Mouse (Mus musculus): ENCODE results near the gene Slc39a11.

Slc39a11 gene

DNA sequence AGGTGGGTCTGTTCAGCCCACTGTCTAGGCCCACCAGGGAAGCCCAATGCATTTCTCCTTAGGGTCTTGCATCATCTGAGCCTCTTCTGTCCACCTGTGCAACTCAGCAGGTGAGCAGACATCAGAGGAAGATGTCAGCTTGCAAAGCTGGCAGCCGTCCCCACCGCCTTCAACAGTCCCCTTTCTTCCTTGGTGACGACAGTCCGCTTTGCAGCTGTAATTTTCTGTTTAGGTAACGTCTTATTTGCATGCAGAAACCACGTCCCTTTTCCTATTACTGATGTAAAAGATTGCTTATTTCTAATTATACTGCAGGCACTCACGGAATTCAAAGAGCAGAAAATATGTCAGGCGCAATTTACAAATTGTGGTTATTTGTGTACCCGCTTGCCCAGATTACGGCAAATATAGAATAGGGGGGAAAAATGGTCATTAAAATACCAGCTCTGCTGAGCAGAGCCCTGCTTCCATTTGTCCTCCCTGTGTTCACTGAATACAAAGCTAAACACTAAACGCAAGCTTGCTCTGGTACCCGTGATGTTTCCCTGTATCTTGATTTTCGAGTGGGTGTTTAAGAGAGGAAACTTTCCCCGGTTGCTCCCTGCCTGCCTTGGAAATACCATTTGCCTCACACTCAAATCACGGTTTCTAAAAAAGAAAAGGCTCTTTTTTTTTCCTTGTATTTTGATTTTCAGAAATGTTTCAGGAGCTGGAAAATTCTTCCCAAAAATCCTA is 230.8 kb downstream of the Slc39a11 start:
- DNase-seq (ENCODE audit: low read depth in 1 of 2, low spot score in 2 of 2): no peak

DNA sequence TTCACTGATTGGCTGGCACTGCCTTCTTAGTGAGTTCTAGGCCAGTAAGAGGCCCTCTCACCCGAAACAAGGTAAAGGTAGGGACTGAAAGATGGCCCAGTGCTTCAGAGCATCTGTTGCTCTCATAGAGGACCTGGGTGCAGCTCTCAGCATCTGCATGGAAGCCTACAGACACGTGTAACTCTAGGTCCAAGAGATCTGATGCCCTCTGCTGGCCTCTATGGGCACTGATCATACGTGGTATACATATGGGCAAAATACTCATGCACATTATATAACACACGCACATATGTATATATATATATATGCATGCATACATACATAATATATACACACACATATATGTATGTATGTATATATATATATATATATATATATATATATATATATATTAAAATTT is 231.9 kb downstream of the Slc39a11 start:
- no peak for DNase-seq (ENCODE audit: low read depth in 1 of 2, low spot score in 2 of 2)

DNA sequence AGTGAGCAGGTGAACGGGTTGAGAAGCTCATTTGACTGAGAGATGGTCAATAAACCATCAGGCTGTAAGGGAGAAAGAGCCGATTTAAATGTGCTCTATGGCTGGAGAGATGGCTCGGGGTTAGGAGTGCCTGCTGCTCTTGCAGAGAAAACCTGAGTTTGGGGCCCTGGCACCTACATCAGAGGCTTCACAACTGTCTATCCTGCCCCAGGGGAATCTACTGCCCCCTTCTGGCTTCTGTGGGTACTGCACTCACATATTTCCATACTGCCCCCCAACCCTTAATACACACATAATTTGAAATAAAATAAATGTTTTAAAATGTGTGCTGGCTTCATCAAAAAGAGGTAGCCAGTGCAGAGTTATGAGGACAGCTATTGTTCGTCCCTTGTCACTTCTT is 237.3 kb downstream of the Slc39a11 start:
- DNase-seq (ENCODE audit: low read depth in 1 of 2, low spot score in 2 of 2): no peak

DNA sequence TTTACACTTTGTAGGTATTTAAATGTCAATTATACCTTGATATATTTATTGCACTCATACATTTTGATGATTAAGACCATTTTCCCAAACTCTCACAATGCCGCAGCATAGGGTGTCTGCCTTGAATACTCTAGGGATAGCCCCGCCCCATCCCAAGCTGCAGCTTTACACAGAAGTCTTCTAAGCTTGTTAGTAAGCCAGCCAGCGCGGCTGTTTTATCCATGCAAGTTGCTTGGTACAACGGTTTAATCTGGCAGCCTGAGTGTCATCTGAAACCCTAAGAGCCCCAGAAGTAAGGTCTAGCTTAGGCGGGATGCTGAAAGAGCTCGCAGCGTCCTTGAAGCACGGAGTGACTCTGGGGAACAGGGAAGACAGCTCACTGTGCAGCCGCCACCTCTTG is 238.1 kb downstream of the Slc39a11 start:
- no peak for DNase-seq (ENCODE audit: low read depth in 1 of 2, low spot score in 2 of 2)

DNA sequence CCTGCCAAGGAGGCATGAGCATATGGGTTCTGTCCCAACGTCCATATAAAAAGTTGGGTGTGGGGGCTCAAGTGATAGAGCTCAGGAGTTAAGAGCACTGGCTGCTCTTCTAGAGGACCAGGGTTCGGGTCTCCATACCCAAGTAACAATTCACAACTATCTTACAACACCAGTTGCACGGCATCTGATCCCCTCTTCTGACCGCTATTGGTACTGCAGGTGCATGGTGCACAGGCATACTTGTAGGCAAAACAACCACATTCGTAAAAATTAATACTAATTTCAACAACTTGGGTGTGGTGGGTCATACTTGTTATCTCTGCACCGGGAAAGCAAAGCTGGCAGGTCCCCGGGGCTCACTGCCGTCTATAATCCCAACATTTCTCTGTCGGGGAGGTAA is 240.8 kb downstream of the Slc39a11 start:
- no peak for DNase-seq (ENCODE audit: low read depth in 1 of 2, low spot score in 2 of 2)

DNA sequence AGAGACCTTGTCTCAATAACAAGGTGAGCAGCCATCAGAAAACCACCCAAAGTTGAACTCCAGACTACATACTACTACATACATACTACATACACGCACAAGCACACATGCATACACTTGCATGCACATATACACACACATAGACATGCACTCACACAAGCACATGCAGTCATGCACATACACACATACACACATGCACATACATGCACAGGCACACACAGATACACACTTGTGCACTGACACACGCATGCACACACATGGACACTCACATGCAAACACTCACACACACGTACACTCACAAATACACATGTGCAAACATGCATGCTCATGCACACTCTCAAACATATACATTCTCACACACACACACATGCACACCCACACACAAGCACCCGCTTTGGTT is 242.4 kb downstream of the Slc39a11 start:
- DNase-seq (ENCODE audit: low read depth in 1 of 2, low spot score in 2 of 2): no peak

DNA sequence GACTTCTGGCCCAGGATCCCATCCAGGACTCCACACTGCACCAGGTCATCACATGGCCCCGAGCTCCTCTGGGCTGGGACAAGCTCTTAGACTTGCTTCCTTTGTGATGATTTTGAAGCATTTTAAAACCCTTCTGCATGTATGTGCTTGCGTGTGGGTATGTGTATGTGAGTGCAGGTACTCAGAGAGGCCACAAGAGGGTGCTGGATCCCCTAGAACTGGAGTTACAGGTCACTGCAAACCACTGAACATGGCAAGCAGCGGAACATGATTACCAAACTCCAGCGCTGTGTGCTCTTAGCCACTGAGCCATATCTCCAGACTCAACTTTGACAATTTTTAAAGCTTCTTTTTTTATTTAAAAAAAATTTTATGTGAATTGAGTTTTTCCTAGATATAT is 249.0 kb downstream of the Slc39a11 start:
- DNase-seq (ENCODE audit: low read depth in 1 of 2, low spot score in 2 of 2): no peak

DNA sequence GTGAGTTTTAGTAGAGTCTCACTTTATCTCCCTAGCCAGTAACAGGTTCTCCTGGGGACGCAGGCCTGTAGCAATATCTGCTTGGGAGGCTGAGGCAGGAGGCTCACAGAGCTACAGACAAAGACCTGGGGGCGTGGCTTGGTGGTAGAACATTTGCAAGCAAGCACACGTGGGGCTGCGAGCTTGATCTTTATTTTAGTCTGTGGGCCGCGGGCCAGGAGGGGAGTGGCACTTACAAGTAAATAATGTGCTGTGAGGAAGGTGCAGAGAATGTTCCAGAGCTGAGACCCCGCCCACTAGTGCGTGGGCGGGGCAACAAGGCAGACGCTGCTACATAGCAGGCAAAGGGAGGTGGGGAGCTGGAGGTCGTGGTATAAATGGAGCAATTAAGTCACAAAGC is 250.3 kb downstream of the Slc39a11 start:
- DNase-seq (ENCODE audit: low read depth in 1 of 2, low spot score in 2 of 2): no peak

DNA sequence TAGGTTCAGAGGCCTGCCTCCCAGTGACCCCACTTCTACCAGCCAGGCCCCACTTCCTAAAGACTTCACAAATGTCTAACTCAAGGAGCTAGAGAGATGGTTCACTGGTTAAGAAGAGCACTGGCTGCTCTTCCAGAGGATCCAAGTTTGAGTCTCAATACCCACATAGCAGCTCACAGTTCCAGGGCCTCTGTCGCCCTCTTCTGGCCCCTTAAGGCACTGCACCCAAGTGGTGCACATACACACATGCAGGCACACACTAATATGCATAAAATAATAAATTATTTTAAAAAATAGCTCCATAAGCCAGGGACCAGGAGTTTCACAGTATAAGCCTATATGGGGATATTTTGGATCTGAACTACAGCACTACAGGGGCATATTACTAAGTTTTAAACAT is 252.5 kb downstream of the Slc39a11 start:
- no peak for DNase-seq (ENCODE audit: low read depth in 1 of 2, low spot score in 2 of 2)

DNA sequence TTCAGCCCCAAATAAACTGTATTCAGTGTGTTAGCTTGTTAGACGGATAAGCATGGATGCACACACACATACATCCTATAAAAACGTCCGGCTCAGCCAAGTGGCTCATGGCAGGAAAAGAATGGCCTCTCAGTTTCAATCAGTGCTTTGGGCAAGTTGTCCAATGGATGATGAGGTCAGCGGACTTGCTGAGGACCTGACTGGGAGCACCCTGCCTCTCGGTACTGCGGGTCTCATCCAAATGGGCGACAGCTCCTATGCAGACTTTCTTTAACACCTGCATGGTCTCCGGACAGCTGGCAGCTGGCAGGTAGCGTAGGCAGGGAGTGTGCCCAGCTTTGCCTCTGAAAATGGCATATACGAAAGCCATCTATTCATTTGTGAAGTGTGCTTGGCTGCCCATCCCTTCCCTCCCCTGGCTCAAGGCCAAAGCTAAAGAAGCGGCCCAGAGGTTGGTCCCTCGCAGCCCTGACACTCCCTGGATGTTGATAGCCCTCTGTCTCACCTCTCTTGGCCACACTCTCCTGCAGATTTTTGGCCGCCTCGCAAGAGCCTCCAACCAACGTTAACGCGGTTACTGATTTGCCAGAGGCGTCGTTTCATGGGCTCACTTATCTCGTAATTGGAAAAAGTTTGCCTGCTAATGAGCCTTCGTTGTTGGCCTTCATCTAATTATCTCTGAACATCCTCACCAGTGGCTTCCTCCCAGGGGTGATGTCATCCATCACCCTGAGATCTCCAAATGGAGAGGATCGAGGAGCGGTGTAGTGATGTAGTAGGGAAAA is 256.3 kb downstream of the Slc39a11 start:
- DNase-seq (ENCODE audit: low read depth in 1 of 2, low spot score in 2 of 2): no peak

DNA sequence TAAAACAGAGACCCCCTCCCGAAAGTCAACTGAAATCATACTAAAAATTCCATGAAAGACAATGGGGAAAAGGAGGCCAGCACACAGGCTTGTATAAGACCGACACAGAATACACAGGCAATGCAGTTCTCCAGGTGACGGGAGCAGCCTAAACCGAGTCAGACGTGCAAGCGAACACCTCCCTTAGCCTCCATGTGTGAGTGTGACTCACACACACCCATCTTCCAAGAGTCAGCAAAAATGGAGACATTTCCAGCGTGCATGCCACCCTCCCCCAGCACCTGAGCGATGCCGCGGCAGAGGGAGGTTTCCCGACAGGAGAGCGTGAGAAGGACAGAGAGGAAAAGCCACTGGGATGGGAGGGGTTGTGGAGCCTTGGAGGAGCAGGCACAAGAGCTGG is 258.2 kb downstream of the Slc39a11 start:
- no peak for DNase-seq (ENCODE audit: low read depth in 1 of 2, low spot score in 2 of 2)

DNA sequence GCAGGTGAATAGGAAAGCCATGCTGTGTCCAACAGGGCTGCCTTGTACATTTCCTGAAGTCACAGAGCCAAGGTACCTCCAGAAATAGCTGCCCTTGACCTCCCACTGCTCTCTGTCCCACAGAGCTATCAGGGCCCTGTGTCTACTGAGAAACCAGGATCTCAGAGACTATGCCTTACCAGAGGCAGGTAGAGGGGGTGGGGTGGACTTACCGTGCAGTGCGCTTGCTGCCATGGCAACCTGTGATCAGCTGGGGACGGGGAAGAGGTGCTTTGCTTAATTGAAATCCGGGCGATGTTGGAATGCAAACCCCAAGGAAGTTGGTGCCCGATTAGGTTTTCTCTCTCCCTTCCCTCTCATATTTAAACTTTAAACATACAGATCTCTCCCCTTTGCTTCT is 260.2 kb downstream of the Slc39a11 start:
- no peak for DNase-seq (ENCODE audit: low read depth in 1 of 2, low spot score in 2 of 2)

DNA sequence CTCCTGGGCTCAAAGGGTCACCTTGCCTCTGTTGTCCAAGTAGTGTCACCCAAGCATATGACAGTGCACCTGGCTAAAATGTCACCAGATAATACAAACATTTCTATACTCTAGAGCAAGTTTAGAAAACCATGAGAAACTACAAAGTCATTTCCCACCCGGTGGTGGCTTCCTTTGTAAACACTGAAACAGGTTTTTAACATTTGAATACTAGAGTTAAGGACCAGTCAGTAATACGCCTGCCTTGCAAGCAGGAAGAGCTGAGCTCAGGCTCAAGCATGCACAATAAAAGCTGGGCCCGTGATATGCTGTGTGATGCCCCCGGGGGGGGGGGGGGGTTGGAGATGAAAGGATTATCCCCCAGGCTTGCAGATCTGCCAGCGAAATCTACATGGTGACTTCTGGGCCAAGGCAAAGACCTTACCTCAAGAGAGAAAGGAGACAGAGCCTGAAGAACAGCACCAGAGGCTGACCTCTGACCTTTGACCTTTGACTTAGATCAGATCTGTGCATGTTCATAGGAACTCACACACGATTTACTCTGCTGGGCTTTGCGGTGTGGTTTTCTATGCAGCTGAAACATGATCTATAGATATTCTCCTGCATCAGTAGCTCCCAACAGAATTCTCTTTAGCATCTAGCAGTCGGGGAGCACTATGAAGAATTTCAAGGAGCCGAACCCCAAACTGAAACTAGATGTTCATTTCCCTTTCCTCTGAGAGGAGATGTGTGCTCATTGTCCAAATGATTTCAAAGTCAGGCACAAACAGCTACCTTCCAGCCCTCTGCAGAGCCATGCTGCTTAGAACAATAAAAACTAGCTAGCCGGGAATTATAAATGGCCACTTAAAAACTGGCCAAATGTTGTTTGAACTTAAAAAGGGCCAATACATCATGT is 267.0 kb downstream of the Slc39a11 start:
- no peak for DNase-seq (ENCODE audit: low read depth in 1 of 2, low spot score in 2 of 2)

DNA sequence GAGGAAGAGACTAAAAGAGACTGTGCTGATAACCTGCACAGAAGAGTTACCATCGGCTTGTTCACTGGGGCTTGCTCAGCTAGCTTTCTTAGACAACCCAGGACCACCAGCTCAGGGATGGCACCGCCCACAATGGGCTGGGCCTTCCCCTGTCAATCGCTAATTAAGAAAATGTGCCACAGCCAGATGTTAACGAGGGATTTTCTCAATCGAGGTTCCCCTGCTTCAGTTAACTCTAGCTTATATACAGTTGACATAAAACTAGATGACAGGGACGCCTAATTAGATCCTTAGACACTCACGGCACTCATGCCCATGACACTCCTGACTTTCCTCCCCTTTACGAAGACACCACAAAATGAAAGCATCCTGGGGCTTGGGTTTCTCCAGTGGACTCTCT is 268.3 kb downstream of the Slc39a11 start:
- no peak for DNase-seq (ENCODE audit: low read depth in 1 of 2, low spot score in 2 of 2)

DNA sequence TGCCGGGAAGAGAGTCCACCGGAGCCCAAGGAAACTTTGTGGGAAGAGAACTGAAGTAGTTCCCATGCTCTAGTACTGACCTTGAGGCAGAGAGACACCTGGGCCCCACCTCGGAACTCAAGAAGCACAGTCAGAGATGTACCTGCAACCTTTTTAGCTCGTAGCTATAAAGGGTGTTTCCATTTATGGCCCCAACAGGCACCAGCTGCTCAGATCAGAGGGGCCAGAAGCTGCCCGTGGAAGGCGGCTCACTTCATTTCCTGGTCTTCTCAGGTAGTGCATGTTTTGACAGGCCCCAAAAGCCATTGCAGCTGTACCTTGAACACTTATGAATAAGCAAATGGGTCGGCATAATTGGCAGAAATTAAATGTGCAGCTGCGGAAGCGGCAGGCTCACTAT is 271.0 kb downstream of the Slc39a11 start:
- DNase-seq (ENCODE audit: low read depth in 1 of 2, low spot score in 2 of 2): no peak

DNA sequence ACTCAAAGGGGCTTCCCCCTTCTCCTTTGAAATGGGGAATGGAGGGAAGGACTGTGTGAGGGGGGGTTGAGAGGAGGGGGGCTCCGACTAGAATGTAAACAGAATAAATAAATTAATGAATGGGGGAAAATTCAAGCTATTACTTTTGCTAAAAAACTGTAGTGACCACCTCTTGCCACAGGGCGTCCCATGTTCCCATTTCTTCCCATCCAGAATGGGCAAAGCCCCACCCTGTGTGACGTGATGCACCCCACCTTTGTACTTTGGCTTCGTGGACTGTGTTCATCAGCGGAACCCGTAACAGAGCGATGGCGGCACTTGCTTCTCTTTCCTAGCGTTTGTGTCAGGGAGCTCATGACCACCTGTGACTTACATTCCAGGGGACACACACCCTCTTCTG is 273.8 kb downstream of the Slc39a11 start:
- DNase-seq (ENCODE audit: low read depth in 1 of 2, low spot score in 2 of 2): no peak

DNA sequence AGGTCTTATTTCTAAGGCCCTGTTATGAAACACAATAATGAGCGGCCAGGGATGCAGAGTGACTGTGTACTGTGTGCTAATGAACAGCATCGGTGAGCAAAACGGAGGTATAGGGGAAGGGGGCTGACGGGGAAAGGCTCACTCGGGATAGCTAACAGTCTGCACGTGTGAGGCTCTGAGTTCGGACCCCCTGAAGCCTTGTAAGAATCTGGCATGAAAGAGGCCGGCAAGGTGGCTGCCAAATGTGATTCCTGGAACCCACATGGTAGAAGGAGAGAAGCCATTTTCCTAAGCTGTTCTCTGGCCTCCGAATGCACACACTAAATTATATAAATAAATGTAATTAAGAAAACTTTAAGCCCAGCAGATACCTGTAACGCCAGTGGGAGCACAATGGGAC is 276.0 kb downstream of the Slc39a11 start:
- DNase-seq (ENCODE audit: low read depth in 1 of 2, low spot score in 2 of 2): no peak

DNA sequence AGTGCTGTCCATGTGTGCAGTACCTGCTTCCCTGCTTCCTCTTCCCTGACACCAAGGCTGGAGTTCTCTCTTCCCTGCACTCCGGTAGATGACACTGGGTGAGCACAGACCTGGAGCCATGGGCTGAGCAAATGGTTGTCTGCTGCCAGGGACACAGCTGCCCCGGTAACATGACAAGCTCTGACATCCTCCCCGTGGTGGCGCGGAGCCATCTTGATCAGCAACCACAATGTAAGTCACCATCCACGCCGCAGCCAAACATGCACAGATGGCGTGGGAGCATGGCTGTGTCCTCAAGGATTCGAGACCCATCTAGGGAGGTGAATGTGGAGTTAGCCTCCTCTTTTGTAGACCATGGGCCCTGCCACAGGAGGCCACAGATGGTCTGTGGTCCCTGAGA is 276.5 kb downstream of the Slc39a11 start:
- DNase-seq (ENCODE audit: low read depth in 1 of 2, low spot score in 2 of 2): no peak

DNA sequence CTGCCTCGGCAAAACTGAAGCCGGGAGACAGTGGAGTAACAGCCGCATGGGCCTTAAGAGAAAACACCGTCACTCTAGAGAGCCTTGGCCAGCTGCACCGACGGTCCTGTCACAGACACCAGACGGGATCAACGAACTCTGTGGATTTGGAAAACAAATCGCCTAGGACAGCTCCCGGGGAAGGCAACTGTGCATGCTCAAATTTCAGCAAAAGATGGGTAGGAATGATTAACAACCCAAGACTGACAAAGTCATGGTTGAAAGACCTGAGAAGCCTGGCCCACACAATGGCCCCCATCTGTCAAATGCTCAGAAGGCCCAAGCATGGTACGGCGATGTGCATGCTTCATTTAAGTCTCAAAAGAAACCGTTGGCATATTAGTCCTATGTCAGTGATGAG is 281.8 kb downstream of the Slc39a11 start:
- DNase-seq (ENCODE audit: low read depth in 1 of 2, low spot score in 2 of 2): no peak

DNA sequence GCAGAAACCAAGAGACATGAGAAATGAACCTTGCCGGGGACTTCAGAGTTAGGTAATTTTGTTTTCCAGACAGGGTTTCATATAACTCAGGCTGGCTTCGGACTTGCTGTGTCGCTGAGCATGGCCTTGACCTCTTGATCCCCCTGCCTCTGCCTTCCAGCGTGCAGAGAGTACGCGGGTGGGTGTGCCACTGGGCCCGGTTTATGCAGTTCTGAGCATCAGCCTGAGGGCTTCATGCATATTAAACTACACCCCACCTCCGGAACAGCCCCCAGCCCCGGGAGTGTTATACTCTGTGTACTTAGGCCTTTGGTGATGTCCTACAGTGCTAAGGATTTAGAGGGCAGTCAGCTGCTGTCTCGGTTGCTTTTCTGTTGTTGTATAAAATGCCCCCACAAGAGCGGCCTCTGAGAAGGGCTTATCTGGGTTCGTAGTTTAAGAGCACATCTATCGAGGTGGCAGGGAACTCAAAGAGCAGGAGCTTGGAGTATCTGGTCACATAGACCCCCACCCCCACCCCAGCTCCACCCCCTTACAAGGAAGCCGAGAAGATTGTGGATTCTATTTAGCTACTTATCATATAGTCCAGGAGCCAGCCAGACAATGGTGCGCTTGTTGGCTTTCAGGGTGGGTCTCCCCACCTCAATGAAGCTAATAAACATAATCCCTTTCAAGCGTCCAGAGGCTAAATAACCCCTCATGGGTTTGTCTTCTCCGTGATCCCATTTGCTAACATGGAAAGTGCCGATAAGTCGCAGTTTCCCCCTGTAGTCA is 283.4 kb downstream of the Slc39a11 start:
- no peak for DNase-seq (ENCODE audit: low read depth in 1 of 2, low spot score in 2 of 2)

DNA sequence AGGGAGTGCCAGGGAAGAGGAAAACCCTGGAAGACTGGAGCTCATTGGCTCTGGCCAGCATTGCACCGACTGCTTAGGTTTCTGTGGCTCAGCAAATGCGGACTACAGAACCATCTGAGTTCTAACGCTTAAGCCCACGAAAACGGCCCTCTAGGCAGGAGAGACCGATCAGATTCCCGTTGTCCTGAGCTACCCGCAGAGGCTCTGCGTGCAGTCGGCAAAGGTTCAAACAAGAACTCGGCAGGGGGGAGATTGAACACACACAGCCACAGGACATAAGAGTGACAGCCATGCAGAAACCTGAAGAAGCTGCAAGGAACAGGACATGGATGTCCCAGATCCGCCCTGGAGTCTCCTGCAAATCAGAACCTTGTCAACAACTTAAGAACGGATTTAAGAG is 286.1 kb downstream of the Slc39a11 start:
- no peak for DNase-seq (ENCODE audit: low read depth in 1 of 2, low spot score in 2 of 2)

All from monocyte, adult 2 months (primary cell).